Mouse (Mus musculus) embryonic facial prominence, embryonic 10.5 days (tissue): ENCODE measurements at regions not wholly inside any gene's neighbourhood (a gene's known extent, or its start where the extent isn't known, plus 50 kb on each side); places are given as distances from the start of the nearest gene placed in this dataset.

Experiments used
- DNase-seq: peaks from one replicate; pipeline ENCODE4 v3.0.0-alpha.2; 2017; ENCODE audit warnings: low spot score
- H3K27ac ChIP-seq: fragments of 300-500 bp; sonication (generic); replicated peaks from 2 replicates; pipeline ENCODE4 v1.5.1; 2016; ENCODE audit warnings: mild to moderate bottlenecking
- H3K27me3 ChIP-seq: fragments of 300-500 bp; sonication (generic); replicated peaks from 2 replicates; pipeline ENCODE4 v1.6.1; 2016; ENCODE audit warnings: low read depth, mild to moderate bottlenecking; ENCODE audit not compliant: poor library complexity, severe bottlenecking
- H3K36me3 ChIP-seq: fragments of 300-500 bp; sonication (generic); replicated peaks from 2 replicates; pipeline ENCODE4 v1.6.1; 2016; ENCODE audit warnings: mild to moderate bottlenecking, moderate library complexity
- H3K4me1 ChIP-seq: fragments of 300-500 bp; sonication (generic); 2 replicates; pipeline ENCODE4 v1.6.1; 2016
- H3K4me3 ChIP-seq: fragments of 300-500 bp; sonication (generic); 2 replicates; pipeline ENCODE4 v1.5.1; 2016; ENCODE audit warnings: mild to moderate bottlenecking, moderate library complexity
- H3K9me3 ChIP-seq: fragments of 300-500 bp; sonication (generic); 2 replicates; pipeline ENCODE4 v1.6.1; 2016; ENCODE audit warnings: mild to moderate bottlenecking
- WGBS: fragments of 180-500 bp; shearing (Covaris S2); methylation state at CpG from one replicate; pipeline ENCODE4 v1.1.7; 2016; 5-methylcytosine and 5-hydroxymethylcytosine counted together

DNA sequence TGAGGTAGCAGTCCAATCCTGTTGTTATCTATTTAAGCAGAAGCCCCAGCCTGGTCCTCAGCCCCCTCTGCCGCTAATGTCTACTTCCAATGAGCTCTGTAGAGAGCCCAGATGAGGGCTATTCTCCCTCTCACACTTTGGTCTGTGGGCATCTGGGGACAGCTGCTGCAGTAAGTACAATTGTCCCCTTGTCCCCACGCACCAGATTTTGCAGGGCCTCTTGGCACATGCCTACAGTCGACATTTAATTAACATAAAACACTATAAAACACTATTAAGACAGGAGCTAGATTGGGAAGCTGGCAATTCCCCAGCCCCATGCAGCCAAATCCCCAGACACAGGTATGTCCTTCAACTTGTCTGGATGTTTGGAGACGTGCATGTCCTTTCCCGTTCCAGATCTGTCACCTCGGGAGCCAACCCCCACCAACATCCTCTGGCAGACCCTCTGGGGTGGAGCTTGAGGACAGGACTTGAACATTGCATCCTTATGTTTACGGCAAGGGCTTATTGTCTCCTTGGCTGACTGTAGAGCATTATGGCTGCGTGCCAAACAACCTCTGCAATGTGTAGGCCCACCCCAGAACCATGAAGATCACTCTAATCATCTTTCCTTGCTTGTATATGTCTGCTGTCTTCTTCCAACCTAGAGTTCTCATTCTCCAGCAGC, 251.3 kb upstream of the Rora start:
- 82% methylated on average over 8 of the region's 8 CpGs for WGBS
- H3K4me3 ChIP-seq: no peak overlapping the region
- no peak for DNase-seq
- no peaks in the 10 kb centered on the region for H3K4me1 ChIP-seq
- H3K27ac ChIP-seq: no peak overlapping the region
- H3K27me3 ChIP-seq: no peaks in the 10 kb centered on the region
- no peaks in the 10 kb centered on the region for H3K36me3 ChIP-seq
- H3K9me3 ChIP-seq: no peaks in the 10 kb centered on the region

DNA sequence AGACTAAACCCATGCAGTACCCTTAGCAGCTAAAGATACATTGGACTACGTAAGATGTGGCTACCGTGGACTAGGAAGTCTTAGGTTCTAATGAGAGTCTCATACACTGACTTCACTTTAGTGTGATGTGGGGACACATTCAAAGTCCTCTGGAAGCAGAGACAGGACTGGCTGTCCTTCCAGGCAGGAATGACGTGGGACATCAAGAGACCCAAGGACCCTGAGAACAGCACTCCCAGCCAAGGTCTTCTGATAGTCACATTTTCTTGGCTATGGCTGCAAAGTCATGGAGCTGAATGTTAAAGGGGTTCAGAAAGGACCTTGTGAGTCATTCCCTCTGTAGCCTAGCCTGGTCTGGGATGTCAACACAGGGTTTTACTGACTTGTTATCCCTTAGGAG, 250.6 kb upstream of the Rora start:
- no peak overlapping the region for H3K27ac ChIP-seq
- no peaks in the 10 kb centered on the region for H3K36me3 ChIP-seq
- no peaks in the 10 kb centered on the region for H3K9me3 ChIP-seq
- no peak overlapping the region for H3K4me3 ChIP-seq
- no peaks in the 10 kb centered on the region for H3K4me1 ChIP-seq
- no peak for DNase-seq
- no peaks in the 10 kb centered on the region for H3K27me3 ChIP-seq
- WGBS: 90% methylated on average over 3 of the region's 3 CpGs

DNA sequence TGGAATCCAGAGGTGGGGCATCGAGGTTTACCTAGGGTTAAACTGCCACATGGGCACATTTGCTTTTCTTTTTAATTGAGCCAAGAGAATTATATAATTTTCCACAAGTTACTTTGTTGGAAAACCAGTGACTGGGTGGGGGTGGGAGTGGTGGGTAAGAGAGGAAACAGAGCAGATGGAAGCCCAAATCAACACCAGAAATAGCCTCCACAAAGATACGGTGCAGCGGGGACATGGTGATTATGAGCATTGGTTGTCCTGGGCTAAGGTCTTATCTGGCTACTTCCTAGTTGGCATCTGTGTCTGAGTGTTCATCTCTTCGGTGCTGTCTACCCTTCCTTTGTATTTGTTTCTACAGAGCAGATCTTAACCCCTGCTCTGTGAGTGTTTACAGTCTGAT, 250.1 kb upstream of the Rora start:
- Histone ChIP-seq H3K4me3 (no peak overlapping the region), H3K4me1 (no peaks in the 10 kb centered on the region), H3K27ac (no peak overlapping the region), H3K27me3 (no peaks in the 10 kb centered on the region), H3K36me3 (no peaks in the 10 kb centered on the region), H3K9me3 (no peaks in the 10 kb centered on the region)
- DNase-seq: no peak
- WGBS: 91% methylated on average over 4 of the region's 4 CpGs

DNA sequence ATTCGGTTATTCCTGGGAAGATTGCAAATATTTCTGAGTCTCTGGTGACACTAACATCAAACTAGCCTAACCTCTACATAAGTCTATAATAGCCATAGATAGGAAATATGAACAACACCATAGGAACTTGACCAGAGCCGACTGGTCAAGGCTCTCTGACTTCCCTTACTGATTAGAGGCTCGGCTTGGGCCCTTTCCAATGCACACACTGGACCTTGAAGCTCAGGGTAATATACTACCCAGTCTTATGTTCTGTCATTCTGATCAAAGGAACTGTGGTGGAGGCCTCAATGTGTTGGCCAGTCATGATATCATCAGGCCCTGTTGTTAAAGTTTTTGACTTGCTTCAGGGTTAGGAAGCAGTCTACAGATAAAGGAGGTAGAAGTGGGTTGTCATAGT, 243.8 kb upstream of the Rora start:
- H3K9me3 ChIP-seq: no peaks in the 10 kb centered on the region
- H3K36me3 ChIP-seq: no peaks in the 10 kb centered on the region
- no peak overlapping the region for H3K27ac ChIP-seq
- H3K4me3 ChIP-seq: no peak overlapping the region
- DNase-seq: no peak
- 82% methylated on average over 3 of the region's 3 CpGs for WGBS
- no peaks in the 10 kb centered on the region for H3K4me1 ChIP-seq
- H3K27me3 ChIP-seq: no peaks in the 10 kb centered on the region

DNA sequence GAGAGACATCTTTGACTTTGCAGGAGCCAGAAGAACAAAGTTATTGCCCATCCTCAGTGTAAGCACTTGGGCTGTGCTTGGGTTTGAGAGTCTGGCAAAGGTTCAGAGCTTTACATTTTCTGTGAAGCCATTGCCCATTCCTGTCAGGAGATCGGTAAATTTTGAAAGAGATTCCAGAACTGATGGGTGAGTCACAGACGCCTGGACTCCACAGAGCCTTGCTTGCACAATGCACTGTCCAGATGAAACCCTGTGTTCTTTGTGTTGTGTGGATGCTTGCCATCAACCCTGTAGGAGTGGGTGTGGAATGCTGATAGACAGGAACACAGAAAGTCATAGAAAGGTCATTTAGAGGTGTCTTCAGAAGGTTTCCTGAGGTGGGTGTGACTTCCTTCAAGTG, 227.3 kb upstream of the Rora start:
- no peaks in the 10 kb centered on the region for H3K27me3 ChIP-seq
- no peak for DNase-seq
- H3K4me3 ChIP-seq: no peak overlapping the region
- WGBS: 84% methylated on average over 2 of the region's 2 CpGs
- H3K4me1 ChIP-seq: no peaks in the 10 kb centered on the region
- H3K36me3 ChIP-seq: no peaks in the 10 kb centered on the region
- no peaks in the 10 kb centered on the region for H3K9me3 ChIP-seq
- no peak overlapping the region for H3K27ac ChIP-seq

DNA sequence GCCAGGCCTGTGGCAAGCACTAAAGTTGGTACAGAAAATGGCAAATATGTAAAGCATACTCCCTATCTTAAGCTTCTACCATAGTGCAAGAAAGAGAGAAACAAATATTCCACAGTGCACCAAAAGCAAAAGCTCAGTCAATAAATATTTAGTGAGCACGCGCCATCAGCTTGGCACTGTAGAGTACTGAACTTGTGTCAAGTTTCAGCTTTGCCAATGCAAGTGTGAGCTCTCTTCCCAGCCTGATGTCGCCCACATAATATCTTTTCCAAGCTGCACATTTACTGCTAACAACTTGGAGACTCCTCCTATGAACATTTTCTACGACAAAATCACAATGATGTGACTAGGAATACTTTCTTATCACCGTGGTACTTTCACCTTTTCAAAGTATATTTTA, 190.8 kb upstream of the Rora start:
- H3K4me1 ChIP-seq: no peaks in the 10 kb centered on the region
- WGBS: 94% methylated on average over 5 of the region's 5 CpGs

DNA sequence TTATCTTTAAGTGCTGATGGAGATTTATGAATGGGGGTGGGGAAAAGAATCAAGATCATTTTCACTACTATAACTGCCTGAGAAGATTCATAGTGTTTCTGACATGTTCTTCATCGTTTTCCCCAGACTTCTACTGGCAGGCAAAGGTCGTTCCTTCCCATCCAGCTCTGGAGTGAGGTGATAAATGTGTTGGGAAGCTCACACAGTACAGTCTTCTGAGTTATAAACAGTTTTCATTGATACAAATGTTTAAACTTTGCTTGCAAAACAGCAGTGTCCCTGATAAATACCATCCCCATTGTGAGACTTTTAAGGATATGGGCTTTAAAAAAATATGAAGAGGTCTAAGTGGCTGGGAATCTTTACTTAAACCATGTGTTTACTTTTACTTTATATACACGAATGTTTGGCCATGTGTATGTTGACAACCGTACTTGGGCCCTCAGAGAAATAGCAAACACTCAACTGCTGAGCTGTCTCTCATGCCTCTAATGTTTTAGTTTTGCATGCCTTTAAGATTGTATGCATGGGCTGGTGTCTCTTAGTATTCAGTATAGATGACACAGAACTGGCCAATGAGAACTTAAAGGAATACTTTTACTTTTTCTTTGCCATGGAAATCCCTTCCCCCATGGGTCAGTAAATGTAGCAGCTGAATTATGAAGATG, 189.8 kb upstream of the Rora start:
- Histone ChIP-seq H3K27ac (no peak overlapping the region), H3K9me3 (no peaks in the 10 kb centered on the region), H3K4me3 (no peak overlapping the region), H3K4me1 (no peaks in the 10 kb centered on the region), H3K27me3 (no peaks in the 10 kb centered on the region), H3K36me3 (no peaks in the 10 kb centered on the region)
- DNase-seq: no peak
- WGBS: 89% methylated on average over 4 of the region's 4 CpGs

More for the DNA sequence above, 190.8 kb upstream of the Rora start:
- no peaks in the 10 kb centered on the region for H3K27me3 ChIP-seq
- no peak overlapping the region for H3K4me3 ChIP-seq
- no peaks in the 10 kb centered on the region for H3K9me3 ChIP-seq
- no peak overlapping the region for H3K27ac ChIP-seq
- no peak for DNase-seq
- H3K36me3 ChIP-seq: no peaks in the 10 kb centered on the region

DNA sequence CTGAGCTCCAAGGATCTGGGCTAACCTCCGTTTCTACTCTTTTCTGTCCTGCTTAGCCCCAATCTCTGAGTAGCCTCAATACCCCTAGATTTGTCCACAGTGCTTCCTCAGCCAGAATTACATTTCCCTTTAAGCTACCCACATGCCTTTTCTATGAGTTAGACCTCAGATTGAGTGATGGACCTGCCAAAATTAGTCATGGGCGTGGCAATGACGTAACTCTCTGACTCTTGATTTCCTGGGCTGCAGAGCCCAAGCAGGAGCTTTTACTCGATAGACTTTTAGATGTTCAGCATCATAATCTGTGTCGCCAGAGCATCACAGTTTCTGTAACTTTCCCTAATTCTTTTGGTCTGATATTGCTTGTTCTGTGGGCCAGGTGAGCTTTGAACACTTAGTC, 186.9 kb upstream of the Rora start:
- H3K4me1 ChIP-seq: no peaks in the 10 kb centered on the region
- H3K9me3 ChIP-seq: no peaks in the 10 kb centered on the region
- 87% methylated on average over 5 of the region's 5 CpGs for WGBS
- H3K27ac ChIP-seq: no peak overlapping the region
- H3K27me3 ChIP-seq: no peaks in the 10 kb centered on the region
- H3K4me3 ChIP-seq: no peak overlapping the region
- DNase-seq: no peak
- no peaks in the 10 kb centered on the region for H3K36me3 ChIP-seq

DNA sequence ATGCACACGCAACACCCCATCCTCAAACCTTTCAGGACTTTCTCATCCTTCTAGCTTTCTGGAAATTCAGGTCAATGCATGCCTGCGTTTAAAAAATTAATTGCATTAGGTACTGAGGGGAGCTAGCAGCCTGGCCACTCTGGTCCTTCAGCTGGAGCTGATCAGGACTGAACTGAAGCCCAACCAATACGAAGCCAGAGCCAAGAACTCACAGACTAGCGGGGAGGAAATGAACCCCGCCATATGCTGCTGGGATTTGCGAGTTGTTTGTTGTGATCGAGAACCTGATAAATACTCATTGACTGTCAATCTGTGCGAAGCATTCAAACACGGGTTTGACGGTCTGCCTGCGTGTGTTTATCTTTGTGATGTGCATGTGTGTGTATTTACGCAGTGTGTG, 177.2 kb upstream of the Rora start:
- no peak overlapping the region for H3K4me3 ChIP-seq
- no peaks in the 10 kb centered on the region for H3K36me3 ChIP-seq
- no peaks in the 10 kb centered on the region for H3K27me3 ChIP-seq
- H3K27ac ChIP-seq: no peak overlapping the region
- DNase-seq: no peak
- H3K4me1 ChIP-seq: no peaks in the 10 kb centered on the region
- H3K9me3 ChIP-seq: no peaks in the 10 kb centered on the region
- 92% methylated on average over 12 of the region's 12 CpGs for WGBS

DNA sequence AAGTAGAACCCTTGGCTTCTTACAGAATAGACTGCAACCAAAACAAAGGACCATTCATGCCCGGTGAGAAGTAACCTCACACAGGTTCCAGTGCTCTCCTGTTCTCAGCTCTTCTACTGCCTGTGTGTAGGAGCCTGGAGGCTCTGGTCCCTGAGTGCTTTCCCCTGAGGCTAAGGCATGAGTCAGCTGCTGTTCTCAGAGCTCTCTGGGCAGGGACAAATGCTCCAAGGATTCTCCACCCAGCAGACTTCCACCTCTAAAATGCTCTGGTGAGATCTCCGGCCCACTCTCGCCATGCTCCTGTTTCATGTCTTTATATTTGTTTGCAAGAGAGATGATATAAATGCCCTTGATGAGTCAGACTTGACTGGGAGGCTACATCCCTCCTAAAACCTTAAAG, 176.1 kb upstream of the Rora start:
- Histone ChIP-seq H3K27ac (no peak overlapping the region), H3K27me3 (no peaks in the 10 kb centered on the region), H3K9me3 (no peaks in the 10 kb centered on the region), H3K4me3 (no peak overlapping the region), H3K36me3 (no peaks in the 10 kb centered on the region), H3K4me1 (no peaks in the 10 kb centered on the region)
- WGBS: 77% methylated on average over 3 of the region's 3 CpGs
- no peak for DNase-seq

DNA sequence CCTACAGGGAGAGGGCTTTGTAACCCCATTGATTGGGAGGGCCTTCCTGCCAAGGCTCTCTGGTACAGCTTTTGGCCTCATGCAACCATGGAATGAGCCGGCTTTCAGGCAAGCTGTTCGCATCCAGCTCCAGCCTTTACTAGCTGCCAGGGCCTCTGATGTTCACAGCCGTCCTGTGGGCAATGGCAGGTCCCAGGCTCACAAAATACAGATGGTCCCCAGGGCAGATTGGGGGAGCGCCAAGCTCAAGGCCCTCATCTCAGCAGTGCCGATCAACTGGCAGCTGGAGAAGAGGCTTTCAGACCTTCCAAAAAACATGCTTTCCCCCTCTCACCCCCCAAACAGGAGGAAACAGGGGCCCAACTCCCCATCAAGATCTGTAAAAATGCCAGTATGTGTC, 166.9 kb upstream of the Rora start:
- Histone ChIP-seq H3K4me3 (no peak overlapping the region), H3K27me3 (no peaks in the 10 kb centered on the region), H3K36me3 (no peaks in the 10 kb centered on the region), H3K9me3 (no peaks in the 10 kb centered on the region), H3K4me1 (no peaks in the 10 kb centered on the region), H3K27ac (no peak overlapping the region)
- DNase-seq: no peak
- 86% methylated on average over 5 of the region's 5 CpGs for WGBS

DNA sequence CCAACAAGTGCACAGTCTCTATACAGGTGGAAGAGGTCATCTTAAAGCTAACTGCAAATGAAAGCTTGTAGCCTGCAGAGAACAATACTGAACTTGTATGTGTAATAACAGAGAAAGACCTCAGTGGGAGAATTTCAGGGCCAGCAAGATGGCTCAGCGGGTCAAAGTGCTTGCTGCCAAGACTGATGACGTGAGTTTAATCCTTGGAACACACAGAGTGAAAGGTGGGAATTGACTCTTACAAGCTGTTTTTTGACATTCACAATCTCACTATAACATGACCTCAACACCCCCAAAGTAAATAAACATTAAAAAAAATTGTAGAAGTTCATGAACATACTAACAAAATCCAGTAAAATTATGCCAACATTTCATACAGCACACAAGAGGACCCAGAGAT, 162.4 kb upstream of the Rora start:
- Histone ChIP-seq H3K27me3 (no peaks in the 10 kb centered on the region), H3K27ac (no peak overlapping the region), H3K4me3 (no peak overlapping the region), H3K36me3 (no peaks in the 10 kb centered on the region), H3K4me1 (no peaks in the 10 kb centered on the region), H3K9me3 (no peaks in the 10 kb centered on the region)
- DNase-seq: no peak
- WGBS: 84% methylated on average over 2 of the region's 2 CpGs

DNA sequence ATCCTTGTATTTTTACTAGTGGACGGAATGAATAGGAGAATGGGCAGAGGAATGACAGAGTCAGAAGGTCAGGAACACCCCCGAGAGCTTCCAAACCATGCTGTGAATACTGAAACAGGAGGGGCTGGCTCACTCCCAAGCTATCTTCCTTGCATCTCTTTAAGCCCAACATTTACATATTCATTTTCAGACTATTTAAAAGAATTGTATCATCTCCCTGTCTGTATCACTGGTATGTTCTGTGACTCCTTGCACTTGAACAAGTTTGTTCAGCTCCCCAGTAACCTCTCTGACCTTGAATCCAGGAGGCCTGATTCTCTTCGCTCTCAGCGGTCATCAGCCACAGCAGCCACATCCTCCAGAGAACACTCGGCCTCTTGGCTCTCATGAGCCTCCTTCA, 132.4 kb upstream of the Rora start:
- H3K27me3 ChIP-seq: no peaks in the 10 kb centered on the region
- no peaks in the 10 kb centered on the region for H3K4me1 ChIP-seq
- no peak overlapping the region for H3K27ac ChIP-seq
- 68% methylated on average over 5 of the region's 5 CpGs for WGBS
- no peak for DNase-seq
- H3K9me3 ChIP-seq: no peaks in the 10 kb centered on the region
- H3K4me3 ChIP-seq: no peak overlapping the region
- no peaks in the 10 kb centered on the region for H3K36me3 ChIP-seq
